24 mouse cellular contexts compared by ENCODE assay signal in genomic region chr5:101885039-101885438, GRCm38 (mm10).
"Had no signal": no experiment of that assay in that cellular context is flagged by ENCODE, and none has a peak within 500 bp of the region (broad histone marks: within the 10 kb centered on the region; RNA-seq: fewer than 3 reads in every experiment).

No protein-coding gene starts in this region.

- ATAC-seq: hindbrain, postnatal 0 days; intestine, embryonic 16.5 days; liver, embryonic 12.5 days had no signal

- DNase-seq: gastrocnemius, postnatal 14 days; gastrocnemius, postnatal 36 days; heart, adult 2 months; heart, postnatal 10 days; heart, postnatal 36 days; kidney, adult 11 months; kidney, adult 2 months; kidney, adult 9 months; kidney, postnatal 14 days; kidney, postnatal 36 days; layer of hippocampus, adult 9-11 months; layer of hippocampus, postnatal 36 days; left cerebral cortex, postnatal 4 days had no signal

- H3K4me1 ChIP-seq: heart, embryonic 15.5 days; hindbrain, embryonic 13.5 days; hindbrain, embryonic 15.5 days; limb, embryonic 13.5 days; limb, embryonic 15.5 days; liver, embryonic 12.5 days had no signal

- H3K4me3 ChIP-seq: heart, adult 2 months; heart, embryonic 15.5 days; hindbrain, embryonic 13.5 days; hindbrain, embryonic 15.5 days; kidney, embryonic 15.5 days; limb, embryonic 13.5 days; limb, embryonic 15.5 days; liver, embryonic 12.5 days had no signal

- H3K4me2 ChIP-seq: heart, embryonic 15.5 days; hindbrain, embryonic 13.5 days; hindbrain, embryonic 15.5 days; kidney, embryonic 15.5 days; limb, embryonic 13.5 days; limb, embryonic 15.5 days; liver, embryonic 12.5 days had no signal

- H3K27ac ChIP-seq: heart, adult 2 months; heart, embryonic 15.5 days; hindbrain, embryonic 13.5 days; hindbrain, embryonic 15.5 days; hindbrain, postnatal 0 days; kidney, embryonic 15.5 days; kidney, postnatal 0 days; limb, embryonic 13.5 days; limb, embryonic 15.5 days; liver, embryonic 12.5 days; liver, embryonic 14.5 days had no signal

- H3K9me3 ChIP-seq: heart, embryonic 15.5 days; hindbrain, embryonic 13.5 days; hindbrain, embryonic 15.5 days; kidney, embryonic 15.5 days; limb, embryonic 13.5 days; limb, embryonic 15.5 days; liver, embryonic 12.5 days had no signal

- H3K27me3 ChIP-seq: heart, embryonic 15.5 days; hindbrain, embryonic 13.5 days; hindbrain, embryonic 15.5 days; kidney, embryonic 15.5 days; limb, embryonic 13.5 days; limb, embryonic 15.5 days; liver, embryonic 12.5 days had no signal

- H3K9ac ChIP-seq: heart, embryonic 15.5 days; hindbrain, embryonic 13.5 days; hindbrain, embryonic 15.5 days; kidney, embryonic 15.5 days; limb, embryonic 13.5 days; limb, embryonic 15.5 days; liver, embryonic 12.5 days; liver, embryonic 14.5 days had no signal
